Mouse (Mus musculus): ENCODE results near the gene Sgpp2. TPM values are rescaled to one million over a fixed set of nuclear protein-coding genes. Genes with fewer than 3 reads are reported as not detected.

Gene Sgpp2
- polyA plus RNA-seq, 1 experiment from 2014 or later, result 0.15 TPM

- Histone ChIP-seq H3K9ac (no peak overlapping the region), H3K27me3 (no peaks in the 10 kb centered on the region), H3K27ac (no peak overlapping the region), H3K4me2 (no peak overlapping the region), H3K36me3 (no peaks in the 10 kb centered on the region), H3K4me3 (replicated peaks) (no peak overlapping the region), H3K9me3 (replicated peaks) (no peaks in the 10 kb centered on the region), H3K4me1 (replicated peaks) (no peaks in the 10 kb centered on the region)
- no peak for ATAC-seq (ENCODE audit: low read depth)
- DNase-seq, result no peak
- 47% methylated on average over 9 of the region's 9 CpGs for WGBS (ENCODE audit: insufficient replicate concordance)
Observed at GRCm38 (mm10) chr1:78338212-78338611, 28.1 kb downstream of the Sgpp2 start.

- Histone ChIP-seq H3K9me3 (replicated peaks) (no peaks in the 10 kb centered on the region), H3K4me3 (replicated peaks) (no peak overlapping the region), H3K4me1 (replicated peaks) (no peaks in the 10 kb centered on the region), H3K4me2 (no peak overlapping the region), H3K36me3 (no peaks in the 10 kb centered on the region), H3K27ac (no peak overlapping the region), H3K27me3 (no peaks in the 10 kb centered on the region), H3K9ac (no peak overlapping the region)
- ATAC-seq (ENCODE audit: low read depth) (no peak), DNase-seq (no peak)
- WGBS (ENCODE audit: insufficient replicate concordance), result 47% methylated on average over 5 of the region's 5 CpGs
Observed at GRCm38 (mm10) chr1:78339941-78340340, 29.8 kb downstream of the Sgpp2 start.

GRCm38 (mm10) chr1:78340584-78340983 is 30.4 kb downstream of the Sgpp2 start:
- ATAC-seq (ENCODE audit: low read depth) (no peak), DNase-seq (no peak)
- 44% methylated on average over 5 of the region's 5 CpGs for WGBS (ENCODE audit: insufficient replicate concordance)
- Histone ChIP-seq H3K27me3 (no peaks in the 10 kb centered on the region), H3K4me1 (replicated peaks) (no peaks in the 10 kb centered on the region), H3K4me3 (replicated peaks) (no peak overlapping the region), H3K27ac (no peak overlapping the region), H3K36me3 (no peaks in the 10 kb centered on the region), H3K9me3 (replicated peaks) (no peaks in the 10 kb centered on the region), H3K4me2 (no peak overlapping the region), H3K9ac (no peak overlapping the region)

- no peaks in the 10 kb centered on the region for H3K9me3 ChIP-seq (replicated peaks)
- 45% methylated on average over 12 of the region's 12 CpGs for WGBS (ENCODE audit: insufficient replicate concordance)
- H3K4me3 ChIP-seq (replicated peaks), result no peak overlapping the region
- H3K27ac ChIP-seq, result no peak overlapping the region
- ATAC-seq (ENCODE audit: low read depth), result no peak
- no peak overlapping the region for H3K4me2 ChIP-seq
- H3K4me1 ChIP-seq (replicated peaks), result no peaks in the 10 kb centered on the region
- DNase-seq, result no peak
- no peaks in the 10 kb centered on the region for H3K36me3 ChIP-seq
- no peaks in the 10 kb centered on the region for H3K27me3 ChIP-seq
- H3K9ac ChIP-seq, result no peak overlapping the region
Observed at GRCm38 (mm10) chr1:78347317-78347806, 37.2 kb downstream of the Sgpp2 start.

DNA sequence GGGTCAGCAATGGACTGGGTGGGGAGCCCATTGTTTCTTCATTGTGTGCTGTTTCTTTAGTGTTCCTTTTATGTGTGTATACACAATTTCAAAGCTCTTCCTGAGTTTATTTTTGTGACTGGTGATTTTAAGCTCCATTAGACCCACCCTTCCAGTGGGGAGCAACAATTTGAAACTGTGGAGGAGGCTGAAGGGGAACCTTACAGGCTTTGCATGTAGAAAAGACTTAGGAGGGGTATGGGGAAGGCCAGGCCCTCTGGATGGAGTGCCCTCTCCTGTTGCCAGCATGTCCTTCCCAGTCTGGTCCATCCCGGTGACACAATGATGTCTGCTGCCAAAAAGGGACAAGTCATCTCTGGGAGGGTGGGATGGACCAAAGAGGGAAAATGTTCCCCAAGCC is 39.1 kb downstream of the Sgpp2 start:
- WGBS (ENCODE audit: insufficient replicate concordance), result 58% methylated on average over 1 of the region's 1 CpGs
- Histone ChIP-seq H3K27me3 (no peaks in the 10 kb centered on the region), H3K9me3 (replicated peaks) (no peaks in the 10 kb centered on the region), H3K36me3 (no peaks in the 10 kb centered on the region), H3K4me1 (replicated peaks) (no peaks in the 10 kb centered on the region), H3K27ac (no peak overlapping the region), H3K4me2 (no peak overlapping the region), H3K4me3 (replicated peaks) (no peak overlapping the region), H3K9ac (no peak overlapping the region)
- ATAC-seq (ENCODE audit: low read depth), result no peak
- no peak for DNase-seq

DNA sequence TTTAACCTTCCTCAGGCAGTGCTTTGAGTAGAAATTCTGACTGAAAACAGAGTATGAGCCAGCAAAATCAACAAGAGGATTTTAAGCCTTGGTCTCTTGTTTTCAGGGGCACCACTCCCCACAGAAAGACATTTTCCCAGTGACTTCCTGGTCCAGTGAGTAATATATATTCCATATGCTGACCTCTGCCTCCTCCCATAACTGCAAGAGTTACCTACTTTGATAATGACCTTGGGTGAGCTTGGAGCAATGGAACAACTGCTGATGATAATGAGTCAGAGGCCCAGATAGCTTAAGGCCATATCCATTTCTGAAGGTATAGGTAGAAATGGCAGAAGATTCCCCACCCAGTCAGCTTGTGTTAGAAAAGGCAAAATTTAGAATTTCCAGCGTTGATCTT is 43.1 kb downstream of the Sgpp2 start:
- 45% methylated on average over 1 of the region's 1 CpGs for WGBS (ENCODE audit: insufficient replicate concordance)
- Histone ChIP-seq H3K4me2 (no peak overlapping the region), H3K9me3 (replicated peaks) (no peaks in the 10 kb centered on the region), H3K4me3 (replicated peaks) (no peak overlapping the region), H3K9ac (no peak overlapping the region), H3K36me3 (no peaks in the 10 kb centered on the region), H3K27me3 (no peaks in the 10 kb centered on the region), H3K27ac (no peak overlapping the region), H3K4me1 (replicated peaks) (no peaks in the 10 kb centered on the region)
- DNase-seq (no peak), ATAC-seq (ENCODE audit: low read depth) (no peak)

- H3K4me3 ChIP-seq (replicated peaks), result no peak overlapping the region
- WGBS (ENCODE audit: insufficient replicate concordance), result 41% methylated on average over 4 of the region's 4 CpGs
- no peaks in the 10 kb centered on the region for H3K36me3 ChIP-seq
- no peak overlapping the region for H3K4me2 ChIP-seq
- H3K27me3 ChIP-seq, result no peaks in the 10 kb centered on the region
- no peak overlapping the region for H3K27ac ChIP-seq
- H3K9me3 ChIP-seq (replicated peaks), result no peaks in the 10 kb centered on the region
- DNase-seq (no peak), ATAC-seq (ENCODE audit: low read depth) (no peak)
- H3K9ac ChIP-seq, result no peak overlapping the region
- no peaks in the 10 kb centered on the region for H3K4me1 ChIP-seq (replicated peaks)
Observed at GRCm38 (mm10) chr1:78355123-78355522, 45.0 kb downstream of the Sgpp2 start.

DNA sequence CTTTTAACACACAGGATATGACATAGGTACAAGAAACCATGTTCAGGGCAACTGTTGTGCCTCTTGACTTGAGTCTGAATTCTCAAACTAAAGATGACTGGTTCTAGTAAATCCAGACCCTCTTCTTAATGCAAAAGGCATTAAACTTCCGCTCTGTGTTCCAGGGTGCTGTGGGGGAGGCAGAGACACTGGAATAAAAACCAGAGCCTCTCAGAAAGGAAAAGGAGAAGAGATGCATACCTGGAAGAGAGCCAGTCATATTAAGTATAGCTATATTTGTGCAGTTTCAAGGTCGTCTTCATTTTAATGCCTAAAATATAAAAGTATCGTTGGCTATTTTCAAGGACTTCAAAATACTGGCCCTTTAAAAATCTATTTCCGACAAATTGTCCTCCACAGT is 47.3 kb downstream of the Sgpp2 start:
- Histone ChIP-seq H3K36me3 (no peaks in the 10 kb centered on the region), H3K4me1 (replicated peaks) (no peaks in the 10 kb centered on the region)
- ATAC-seq (ENCODE audit: low read depth), result no peak

GRCm38 (mm10) chr1:78357868-78358267 is 47.7 kb downstream of the Sgpp2 start:
- H3K4me1 ChIP-seq (replicated peaks), result no peaks in the 10 kb centered on the region
- no peaks in the 10 kb centered on the region for H3K27me3 ChIP-seq
- H3K9ac ChIP-seq, result no peak overlapping the region
- no peak overlapping the region for H3K27ac ChIP-seq
- no peaks in the 10 kb centered on the region for H3K9me3 ChIP-seq (replicated peaks)
- H3K4me2 ChIP-seq, result no peak overlapping the region
- no peak overlapping the region for H3K4me3 ChIP-seq (replicated peaks)
- H3K36me3 ChIP-seq, result no peaks in the 10 kb centered on the region
- DNase-seq (no peak), ATAC-seq (ENCODE audit: low read depth) (no peak)
- 55% methylated on average over 1 of the region's 1 CpGs for WGBS (ENCODE audit: insufficient replicate concordance)

More for the DNA sequence above, 47.3 kb downstream of the Sgpp2 start:
- 59% methylated on average over 4 of the region's 4 CpGs for WGBS (ENCODE audit: insufficient replicate concordance)
- no peaks in the 10 kb centered on the region for H3K9me3 ChIP-seq (replicated peaks)
- no peak overlapping the region for H3K27ac ChIP-seq
- no peak overlapping the region for H3K4me3 ChIP-seq (replicated peaks)
- no peak overlapping the region for H3K9ac ChIP-seq
- H3K4me2 ChIP-seq, result no peak overlapping the region
- no peaks in the 10 kb centered on the region for H3K27me3 ChIP-seq
- DNase-seq, result no peak

DNA sequence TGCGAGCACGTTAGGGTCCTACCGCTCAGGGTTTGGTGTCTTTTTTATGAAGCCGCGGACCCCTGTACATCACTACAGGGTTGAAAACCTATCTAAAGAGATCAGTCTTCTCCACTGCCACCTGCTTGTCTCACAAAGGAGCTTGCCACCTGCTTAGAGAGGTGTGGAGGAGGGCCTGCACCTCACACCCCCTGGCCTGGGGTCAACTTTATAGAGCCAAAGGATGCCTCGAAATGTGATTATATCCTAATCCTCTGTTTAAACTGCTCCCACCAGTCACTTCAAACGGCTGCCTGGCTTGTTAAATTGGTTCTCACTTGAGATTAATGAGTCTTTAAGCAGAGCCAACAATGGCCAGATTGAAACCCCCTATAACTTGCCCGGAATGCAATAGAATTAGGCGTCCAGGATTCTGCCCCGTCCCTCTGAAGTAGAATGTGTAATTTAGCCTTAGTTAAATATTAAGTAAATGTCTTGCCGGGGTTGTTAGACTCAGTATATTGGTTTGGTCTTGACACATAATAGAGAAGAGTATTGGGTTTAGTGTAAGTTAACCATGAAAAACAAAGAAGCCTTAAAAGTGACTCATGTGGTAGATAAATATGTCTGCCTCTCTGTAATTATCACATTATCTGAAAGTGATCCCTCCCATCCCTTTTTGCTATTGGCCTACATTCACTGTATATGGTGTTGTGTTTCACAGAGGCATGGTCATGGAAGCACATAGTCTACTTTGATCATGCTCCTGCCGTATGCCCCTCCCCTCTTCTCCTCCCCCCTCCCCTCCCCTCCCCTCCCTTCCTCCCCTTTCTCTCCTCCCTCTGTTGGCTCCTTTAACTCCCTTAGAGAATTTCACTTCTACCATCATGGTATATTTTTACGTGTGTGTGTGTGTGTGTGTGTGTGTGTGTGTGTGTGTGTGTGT is 54.1 kb downstream of the Sgpp2 start:
- Histone ChIP-seq H3K27ac (no peak overlapping the region), H3K4me2 (no peak overlapping the region), H3K9me3 (replicated peaks) (no peaks in the 10 kb centered on the region), H3K9ac (no peak overlapping the region), H3K4me3 (replicated peaks) (no peak overlapping the region), H3K4me1 (replicated peaks) (no peaks in the 10 kb centered on the region), H3K36me3 (no peaks in the 10 kb centered on the region), H3K27me3 (no peaks in the 10 kb centered on the region)
- DNase-seq, result no peak
- 72% methylated on average over 13 of the region's 13 CpGs for WGBS (ENCODE audit: insufficient replicate concordance)
- no peak for ATAC-seq (ENCODE audit: low read depth)

DNA sequence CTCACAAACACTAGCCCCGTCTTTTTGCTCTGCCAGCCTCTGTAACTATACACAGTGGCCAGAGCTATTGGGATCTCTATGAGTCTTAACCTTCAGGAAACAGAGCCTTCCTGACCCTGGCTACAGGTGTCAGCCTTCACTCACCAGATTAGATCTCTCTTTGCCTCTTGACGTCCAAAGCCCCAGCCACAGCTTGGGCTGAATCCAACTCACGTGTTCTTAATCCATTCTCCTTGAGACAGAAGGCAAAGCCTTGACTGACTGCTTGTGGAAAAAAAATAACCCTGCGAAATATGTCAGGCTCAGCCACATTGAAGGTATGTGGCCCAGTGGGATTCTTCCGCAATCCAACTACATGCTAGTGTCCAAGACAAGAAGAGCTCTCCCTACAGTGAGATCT is 57.7 kb downstream of the Sgpp2 start:
- 57% methylated on average over 5 of the region's 5 CpGs for WGBS (ENCODE audit: insufficient replicate concordance)
- H3K27me3 ChIP-seq, result no peaks in the 10 kb centered on the region
- H3K4me2 ChIP-seq, result no peak overlapping the region
- H3K36me3 ChIP-seq, result no peaks in the 10 kb centered on the region
- no peak overlapping the region for H3K27ac ChIP-seq
- DNase-seq (no peak), ATAC-seq (ENCODE audit: low read depth) (no peak)
- no peak overlapping the region for H3K9ac ChIP-seq
- no peak overlapping the region for H3K4me3 ChIP-seq (replicated peaks)
- H3K9me3 ChIP-seq (replicated peaks), result no peaks in the 10 kb centered on the region
- H3K4me1 ChIP-seq (replicated peaks), result no peaks in the 10 kb centered on the region

DNA sequence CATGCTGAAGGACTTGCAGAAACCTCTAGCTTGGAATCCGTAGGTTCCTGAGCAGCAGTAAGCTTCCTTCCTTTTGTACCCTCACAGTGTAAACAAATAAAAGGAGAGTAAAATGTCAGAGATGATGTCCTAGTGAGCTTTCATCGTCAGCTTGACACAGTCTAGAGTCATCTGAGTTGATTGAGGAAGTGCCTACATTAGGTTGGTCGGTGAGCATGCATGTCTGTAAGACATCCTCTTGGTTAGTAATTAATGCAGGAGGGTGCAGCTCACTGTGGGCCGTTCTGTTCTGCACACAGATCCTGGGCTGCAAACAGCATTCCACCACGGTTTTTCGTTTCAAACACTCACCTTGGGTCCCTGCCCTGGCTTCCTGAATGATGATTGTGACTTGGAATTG is 60.0 kb downstream of the Sgpp2 start:
- H3K4me2 ChIP-seq, result no peak overlapping the region
- H3K9ac ChIP-seq, result no peak overlapping the region
- H3K4me1 ChIP-seq (replicated peaks), result no peaks in the 10 kb centered on the region
- no peaks in the 10 kb centered on the region for H3K9me3 ChIP-seq (replicated peaks)
- H3K4me3 ChIP-seq (replicated peaks), result no peak overlapping the region
- H3K27ac ChIP-seq, result no peak overlapping the region
- DNase-seq, result no peak
- no peaks in the 10 kb centered on the region for H3K36me3 ChIP-seq
- 26% methylated on average over 6 of the region's 6 CpGs for WGBS (ENCODE audit: insufficient replicate concordance)
- ATAC-seq (ENCODE audit: low read depth), result no peak
- no peaks in the 10 kb centered on the region for H3K27me3 ChIP-seq
